Mouse (Mus musculus) liver, adult 2 months (tissue): ENCODE measurements around the gene 9030612E09Rik. TPM values are rescaled to one million over a fixed set of nuclear protein-coding genes. Genes with fewer than 3 reads are reported as not detected.

Source experiments
- DNase-seq: peaks from one replicate; pipeline ENCODE4 v3.0.0-alpha.2; 2011; ENCODE audit warnings: low read depth, low spot score; ENCODE audit errors: extremely low read depth
- H3K27ac ChIP-seq: fragments of 200-500 bp; replicated peaks from 2 replicates; pipeline ENCODE4 v1.5.1; 2012; ENCODE audit warnings: low read depth, mild to moderate bottlenecking, control low read depth, inconsistent platforms, low read length; ENCODE audit not compliant: insufficient read depth
- H3K27me3 ChIP-seq: fragments of 200-500 bp; 2 replicates; pipeline ENCODE4 v1.6.1; 2012; ENCODE audit warnings: mild to moderate bottlenecking, moderate library complexity, low read length, inconsistent platforms; ENCODE audit not compliant: control insufficient read depth, insufficient read depth
- H3K36me3 ChIP-seq: fragments of 200-500 bp; 2 replicates; pipeline ENCODE4 v1.6.1; 2012; ENCODE audit warnings: low read length, inconsistent platforms; ENCODE audit not compliant: control insufficient read depth, insufficient read depth
- H3K4me1 ChIP-seq: fragments of 200-500 bp; 2 replicates; pipeline ENCODE4 v1.6.1; 2011; ENCODE audit warnings: low read length; ENCODE audit not compliant: control insufficient read depth, insufficient read depth
- H3K4me3 ChIP-seq: fragments of 200-500 bp; 2 replicates; pipeline ENCODE4 v1.5.1; 2011; ENCODE audit warnings: low read depth, mild to moderate bottlenecking, control low read depth, low read length, moderate library complexity; ENCODE audit not compliant: insufficient read depth
- H3K79me2 ChIP-seq: fragments of 200-500 bp; 2 replicates; pipeline ENCODE4 v1.6.1; 2012; ENCODE audit warnings: inconsistent platforms, mild to moderate bottlenecking, low read length, moderate library complexity; ENCODE audit not compliant: control insufficient read depth, insufficient read depth
- H3K9ac ChIP-seq: fragments of 200-500 bp; 2 replicates; pipeline ENCODE4 v1.6.1; 2012; ENCODE audit warnings: low read depth, mild to moderate bottlenecking, control low read depth, inconsistent platforms, low read length
- CTCF ChIP-seq: fragments of 200-500 bp; IDR thresholded peaks from 2 replicates; pipeline ENCODE4 v1.5.1; 2011; ENCODE audit warnings: low read depth, low read length, control low read depth
- POLR2A ChIP-seq: fragments of 200-500 bp; IDR thresholded peaks from 2 replicates; pipeline ENCODE4 v1.6.1; 2011; ENCODE audit warnings: low read length, control low read depth; ENCODE audit not compliant: insufficient read depth; ENCODE audit errors: extremely low read depth
- WGBS: fragments of 180-500 bp; shearing (Covaris S2); methylation state at CpG from one replicate; pipeline ENCODE4 v1.1.7; 2018; 5-methylcytosine and 5-hydroxymethylcytosine counted together
- polyA plus RNA-seq: library from polyadenylated mRNA; depleted of rRNA; stranded (reverse); fragments of >200 nt; gene quantifications from 2 replicates; pipeline ENCODE4 v1.2.3, GENCODE M21; 2012
- total RNA-seq: library from RNA; depleted of rRNA; stranded (reverse); fragments of >200 nt; gene quantifications from 2 replicates; pipeline ENCODE4 v1.2.3, GENCODE M21; 2014

9030612E09Rik gene
- total and polyA plus RNA-seq, 2 experiments, result not detected

- H3K9ac ChIP-seq, result peak overlapping the region; percentile 35; the same call in 1 of the 2 replicates
- no peaks in the 10 kb centered on the region for H3K79me2 ChIP-seq
- H3K36me3 ChIP-seq, result no peaks in the 10 kb centered on the region
- H3K4me3 ChIP-seq, result peak overlapping the region; percentile 56; the same call in 1 of the 2 replicates
- peaks cover 4% of the 10 kb centered on the region for H3K4me1 ChIP-seq
- WGBS, result under 1% methylated on average over 37 of the region's 38 CpGs
- H3K27ac ChIP-seq, result no peak overlapping the region
- no peak for DNase-seq
- TF ChIP-seq CTCF, result no peak
- TF ChIP-seq POLR2A, result no peak
- H3K27me3 ChIP-seq, result peaks cover 14% of the 10 kb centered on the region
These were observed 627 bp upstream of the 9030612E09Rik start for GRCm38 (mm10) chr10:43173828-43174325.

GRCm38 (mm10) chr10:43175156-43175601, 675 bp downstream of the 9030612E09Rik start:
- H3K4me1 ChIP-seq, result peaks cover 4% of the 10 kb centered on the region
- no peaks in the 10 kb centered on the region for H3K36me3 ChIP-seq
- H3K4me3 ChIP-seq, result no peak overlapping the region
- TF ChIP-seq CTCF (no peak), POLR2A (no peak)
- no peak overlapping the region for H3K27ac ChIP-seq
- H3K27me3 ChIP-seq, result peaks cover 14% of the 10 kb centered on the region
- DNase-seq, result no peak
- H3K9ac ChIP-seq, result no peak overlapping the region
- 5% methylated on average over 18 of the region's 18 CpGs for WGBS
- no peaks in the 10 kb centered on the region for H3K79me2 ChIP-seq

- Histone ChIP-seq H3K4me1 (no peaks in the 10 kb centered on the region), H3K27me3 (no peaks in the 10 kb centered on the region), H3K9ac (no peak overlapping the region), H3K36me3 (no peaks in the 10 kb centered on the region), H3K27ac (no peak overlapping the region), H3K79me2 (no peaks in the 10 kb centered on the region), H3K4me3 (no peak overlapping the region)
- DNase-seq, result no peak
- WGBS, result 63% methylated on average over 5 of the region's 5 CpGs
- TF ChIP-seq CTCF, result no peak
These were observed 5.9 kb downstream of the 9030612E09Rik start for GRCm38 (mm10) chr10:43180313-43180912.

- 94% methylated on average over 2 of the region's 2 CpGs for WGBS
- H3K27ac ChIP-seq, result no peak overlapping the region
- H3K4me1 ChIP-seq, result no peaks in the 10 kb centered on the region
- no peak for TF ChIP-seq CTCF
- no peak for TF ChIP-seq POLR2A
- no peaks in the 10 kb centered on the region for H3K36me3 ChIP-seq
- DNase-seq, result no peak
- no peak overlapping the region for H3K4me3 ChIP-seq
- H3K27me3 ChIP-seq, result no peaks in the 10 kb centered on the region
- H3K79me2 ChIP-seq, result no peaks in the 10 kb centered on the region
- H3K9ac ChIP-seq, result no peak overlapping the region
These were observed 25.7 kb downstream of the 9030612E09Rik start for GRCm38 (mm10) chr10:43200206-43200605.

GRCm38 (mm10) chr10:43203865-43204264, 29.4 kb downstream of the 9030612E09Rik start:
- TF ChIP-seq POLR2A (no peak), CTCF (no peak)

GRCm38 (mm10) chr10:43211866-43212265, 37.4 kb downstream of the 9030612E09Rik start:
- no peaks in the 10 kb centered on the region for H3K27me3 ChIP-seq
- no peak overlapping the region for H3K9ac ChIP-seq
- DNase-seq, result peak; percentile 16
- TF ChIP-seq CTCF (peak; percentile 68), POLR2A (no peak)
- H3K79me2 ChIP-seq, result no peaks in the 10 kb centered on the region
- no peaks in the 10 kb centered on the region for H3K36me3 ChIP-seq
- no peak overlapping the region for H3K27ac ChIP-seq
- H3K4me1 ChIP-seq, result no peaks in the 10 kb centered on the region
- H3K4me3 ChIP-seq, result no peak overlapping the region
- 48% methylated on average over 6 of the region's 6 CpGs for WGBS

More at GRCm38 (mm10) chr10:43203865-43204264, 29.4 kb downstream of the 9030612E09Rik start:
- Histone ChIP-seq H3K79me2 (no peaks in the 10 kb centered on the region), H3K27me3 (no peaks in the 10 kb centered on the region), H3K4me1 (no peaks in the 10 kb centered on the region), H3K4me3 (no peak overlapping the region), H3K36me3 (no peaks in the 10 kb centered on the region), H3K27ac (no peak overlapping the region), H3K9ac (no peak overlapping the region)
- 86% methylated on average over 3 of the region's 3 CpGs for WGBS
- DNase-seq, result no peak
